Mouse (Mus musculus): ENCODE measurements around the gene Gcm1. TPM values are rescaled to one million over a fixed set of nuclear protein-coding genes. Genes with fewer than 3 reads are reported as not detected.

Gcm1 gene
- polyA plus RNA-seq, 1 experiment = 1.7 TPM

GRCm38 (mm10) chr9:78021256-78021655, 30.5 kb upstream of the Gcm1 start:
- H3K4me1 ChIP-seq (ENCODE audit: control insufficient read depth, insufficient read depth, low read length) = no peaks in the 10 kb centered on the region
- no peaks in the 10 kb centered on the region for H3K27me3 ChIP-seq (ENCODE audit: control insufficient read depth, insufficient read depth, low read length, poor library complexity, severe bottlenecking)
- H3K36me3 ChIP-seq (ENCODE audit: control insufficient read depth, insufficient read depth, low read length, poor library complexity, severe bottlenecking) = no peaks in the 10 kb centered on the region
- TF ChIP-seq CTCF (IDR thresholded peaks at IDR 0.05; ENCODE audit: low read depth, low read length) (no peak), POLR2A (IDR thresholded peaks at IDR 0.05; ENCODE audit: insufficient read depth, low read length) (no peak), EP300 (IDR thresholded peaks at IDR 0.05; ENCODE audit: insufficient read depth, low read depth, low read length) (no peak)
- no peak overlapping the region for H3K9ac ChIP-seq (ENCODE audit: low read depth, poor library complexity, severe bottlenecking)
- H3K4me3 ChIP-seq (ENCODE audit: low read depth, low read length) = no peak overlapping the region
- no peaks in the 10 kb centered on the region for H3K9me3 ChIP-seq (replicated peaks; ENCODE audit: control insufficient read depth, insufficient read depth, low read length, poor library complexity, severe bottlenecking)
- H3K27ac ChIP-seq (ENCODE audit: insufficient read depth, low read length) = no peak overlapping the region

- Histone ChIP-seq H3K27ac (ENCODE audit: insufficient read depth, low read length) (no peak overlapping the region), H3K9ac (ENCODE audit: low read depth, poor library complexity, severe bottlenecking) (no peak overlapping the region), H3K4me1 (ENCODE audit: control insufficient read depth, insufficient read depth, low read length) (no peaks in the 10 kb centered on the region), H3K4me3 (ENCODE audit: low read depth, low read length) (no peak overlapping the region), H3K36me3 (ENCODE audit: control insufficient read depth, insufficient read depth, low read length, poor library complexity, severe bottlenecking) (no peaks in the 10 kb centered on the region), H3K9me3 (replicated peaks; ENCODE audit: control insufficient read depth, insufficient read depth, low read length, poor library complexity, severe bottlenecking) (no peaks in the 10 kb centered on the region), H3K27me3 (ENCODE audit: control insufficient read depth, insufficient read depth, low read length, poor library complexity, severe bottlenecking) (no peaks in the 10 kb centered on the region)
- TF ChIP-seq EP300 (IDR thresholded peaks at IDR 0.05; ENCODE audit: insufficient read depth, low read depth, low read length) (no peak), POLR2A (IDR thresholded peaks at IDR 0.05; ENCODE audit: insufficient read depth, low read length) (no peak), CTCF (IDR thresholded peaks at IDR 0.05; ENCODE audit: low read depth, low read length) (no peak)
Measured at GRCm38 (mm10) chr9:78022187-78022945, 29.4 kb upstream of the Gcm1 start.

GRCm38 (mm10) chr9:78024823-78025222, 26.9 kb upstream of the Gcm1 start:
- H3K27me3 ChIP-seq (ENCODE audit: control insufficient read depth, insufficient read depth, low read length, poor library complexity, severe bottlenecking) = no peaks in the 10 kb centered on the region
- H3K9me3 ChIP-seq (replicated peaks; ENCODE audit: control insufficient read depth, insufficient read depth, low read length, poor library complexity, severe bottlenecking) = no peaks in the 10 kb centered on the region
- H3K4me3 ChIP-seq (ENCODE audit: low read depth, low read length) = no peak overlapping the region
- TF ChIP-seq POLR2A (IDR thresholded peaks at IDR 0.05; ENCODE audit: insufficient read depth, low read length) (no peak), CTCF (IDR thresholded peaks at IDR 0.05; ENCODE audit: low read depth, low read length) (peak; percentile 75), EP300 (IDR thresholded peaks at IDR 0.05; ENCODE audit: insufficient read depth, low read depth, low read length) (no peak)
- no peaks in the 10 kb centered on the region for H3K36me3 ChIP-seq (ENCODE audit: control insufficient read depth, insufficient read depth, low read length, poor library complexity, severe bottlenecking)
- no peak overlapping the region for H3K9ac ChIP-seq (ENCODE audit: low read depth, poor library complexity, severe bottlenecking)
- H3K4me1 ChIP-seq (ENCODE audit: control insufficient read depth, insufficient read depth, low read length) = no peaks in the 10 kb centered on the region
- H3K27ac ChIP-seq (ENCODE audit: insufficient read depth, low read length) = no peak overlapping the region

GRCm38 (mm10) chr9:78027099-78027498, 24.6 kb upstream of the Gcm1 start:
- no peaks in the 10 kb centered on the region for H3K9me3 ChIP-seq (replicated peaks; ENCODE audit: control insufficient read depth, insufficient read depth, low read length, poor library complexity, severe bottlenecking)
- H3K4me3 ChIP-seq (ENCODE audit: low read depth, low read length) = no peak overlapping the region
- H3K9ac ChIP-seq (ENCODE audit: low read depth, poor library complexity, severe bottlenecking) = no peak overlapping the region
- no peaks in the 10 kb centered on the region for H3K27me3 ChIP-seq (ENCODE audit: control insufficient read depth, insufficient read depth, low read length, poor library complexity, severe bottlenecking)
- no peaks in the 10 kb centered on the region for H3K36me3 ChIP-seq (ENCODE audit: control insufficient read depth, insufficient read depth, low read length, poor library complexity, severe bottlenecking)
- TF ChIP-seq EP300 (IDR thresholded peaks at IDR 0.05; ENCODE audit: insufficient read depth, low read depth, low read length) = no peak
- no peak for TF ChIP-seq POLR2A (IDR thresholded peaks at IDR 0.05; ENCODE audit: insufficient read depth, low read length)
- no peaks in the 10 kb centered on the region for H3K4me1 ChIP-seq (ENCODE audit: control insufficient read depth, insufficient read depth, low read length)
- no peak overlapping the region for H3K27ac ChIP-seq (ENCODE audit: insufficient read depth, low read length)

GRCm38 (mm10) chr9:78030835-78031456, 20.8 kb upstream of the Gcm1 start:
- Histone ChIP-seq H3K4me3 (ENCODE audit: low read depth, low read length) (no peak overlapping the region), H3K4me1 (ENCODE audit: control insufficient read depth, insufficient read depth, low read length) (no peaks in the 10 kb centered on the region), H3K27me3 (ENCODE audit: control insufficient read depth, insufficient read depth, low read length, poor library complexity, severe bottlenecking) (no peaks in the 10 kb centered on the region), H3K27ac (ENCODE audit: insufficient read depth, low read length) (no peak overlapping the region), H3K9me3 (replicated peaks; ENCODE audit: control insufficient read depth, insufficient read depth, low read length, poor library complexity, severe bottlenecking) (no peaks in the 10 kb centered on the region), H3K36me3 (ENCODE audit: control insufficient read depth, insufficient read depth, low read length, poor library complexity, severe bottlenecking) (no peaks in the 10 kb centered on the region), H3K9ac (ENCODE audit: low read depth, poor library complexity, severe bottlenecking) (no peak overlapping the region)
- TF ChIP-seq POLR2A (IDR thresholded peaks at IDR 0.05; ENCODE audit: insufficient read depth, low read length) (no peak), CTCF (IDR thresholded peaks at IDR 0.05; ENCODE audit: low read depth, low read length) (no peak), EP300 (IDR thresholded peaks at IDR 0.05; ENCODE audit: insufficient read depth, low read depth, low read length) (no peak)

- Histone ChIP-seq H3K27me3 (ENCODE audit: control insufficient read depth, insufficient read depth, low read length, poor library complexity, severe bottlenecking) (no peaks in the 10 kb centered on the region), H3K9me3 (replicated peaks; ENCODE audit: control insufficient read depth, insufficient read depth, low read length, poor library complexity, severe bottlenecking) (no peaks in the 10 kb centered on the region), H3K27ac (ENCODE audit: insufficient read depth, low read length) (no peak overlapping the region)
Measured at GRCm38 (mm10) chr9:78032930-78033329, 18.8 kb upstream of the Gcm1 start.

More at GRCm38 (mm10) chr9:78032930-78033329, 18.8 kb upstream of the Gcm1 start:
- Histone ChIP-seq H3K36me3 (ENCODE audit: control insufficient read depth, insufficient read depth, low read length, poor library complexity, severe bottlenecking) (no peaks in the 10 kb centered on the region), H3K4me3 (ENCODE audit: low read depth, low read length) (no peak overlapping the region), H3K9ac (ENCODE audit: low read depth, poor library complexity, severe bottlenecking) (no peak overlapping the region), H3K4me1 (ENCODE audit: control insufficient read depth, insufficient read depth, low read length) (no peaks in the 10 kb centered on the region)
- no peak for TF ChIP-seq CTCF (IDR thresholded peaks at IDR 0.05; ENCODE audit: low read depth, low read length)

Data from ES-Bruce4 (cell line).